Mouse (Mus musculus) midbrain, embryonic 10.5 days (tissue): ENCODE measurements around the gene Hmgb4. TPM values are rescaled to one million over a fixed set of nuclear protein-coding genes. Genes with fewer than 3 reads are reported as not detected.
A peak's percentile ranks its signal among the peaks of the same experiment; 100 is the strongest.

ENCODE experiments used
- DNase-seq: peaks from one replicate; pipeline ENCODE4 v3.0.0-alpha.2; 2017; ENCODE audit warnings: low spot score
- H3K27ac ChIP-seq: fragments of 300-500 bp; sonication (generic); replicated peaks from 2 replicates; pipeline ENCODE4 v1.5.1; 2016; ENCODE audit warnings: mild to moderate bottlenecking
- H3K27me3 ChIP-seq: fragments of 300-500 bp; sonication (generic); 2 replicates; pipeline ENCODE4 v1.6.1; 2016; ENCODE audit warnings: low read depth, mild to moderate bottlenecking; ENCODE audit not compliant: poor library complexity, severe bottlenecking
- H3K36me3 ChIP-seq: fragments of 300-500 bp; sonication (generic); 2 replicates; pipeline ENCODE4 v1.6.1; 2016; ENCODE audit warnings: mild to moderate bottlenecking, moderate library complexity
- H3K4me1 ChIP-seq: fragments of 300-500 bp; sonication (generic); 2 replicates; pipeline ENCODE4 v1.6.1; 2016
- H3K4me3 ChIP-seq: fragments of 300-500 bp; sonication (generic); 2 replicates; pipeline ENCODE4 v1.5.1; 2016; ENCODE audit warnings: mild to moderate bottlenecking, moderate library complexity
- H3K9me3 ChIP-seq: fragments of 300-500 bp; sonication (generic); replicated peaks from 2 replicates; pipeline ENCODE4 v1.6.1; 2016; ENCODE audit warnings: mild to moderate bottlenecking
- WGBS: fragments of 180-500 bp; shearing (Covaris S2); methylation state at CpG from one replicate; pipeline ENCODE4 v1.1.7; 2016; 5-methylcytosine and 5-hydroxymethylcytosine counted together
- polyA plus RNA-seq: library from polyadenylated mRNA; unstranded; fragments of >200 nt; fragmentation: Nextera tagmentation; extraction: Ambion mirVana; gene quantifications from 2 replicates; pipeline ENCODE4 v1.2.1, GENCODE M21; 2016

The Hmgb4 gene
- polyA plus RNA-seq, 1 experiment from 2014 or later, result not detected

GRCm38 (mm10) chr4:128264491-128264890 is 3.7 kb upstream of the Hmgb4 start:
- no peak for DNase-seq
- H3K4me3 ChIP-seq, result no peak overlapping the region
- 89% methylated on average over 5 of the region's 5 CpGs for WGBS

DNA sequence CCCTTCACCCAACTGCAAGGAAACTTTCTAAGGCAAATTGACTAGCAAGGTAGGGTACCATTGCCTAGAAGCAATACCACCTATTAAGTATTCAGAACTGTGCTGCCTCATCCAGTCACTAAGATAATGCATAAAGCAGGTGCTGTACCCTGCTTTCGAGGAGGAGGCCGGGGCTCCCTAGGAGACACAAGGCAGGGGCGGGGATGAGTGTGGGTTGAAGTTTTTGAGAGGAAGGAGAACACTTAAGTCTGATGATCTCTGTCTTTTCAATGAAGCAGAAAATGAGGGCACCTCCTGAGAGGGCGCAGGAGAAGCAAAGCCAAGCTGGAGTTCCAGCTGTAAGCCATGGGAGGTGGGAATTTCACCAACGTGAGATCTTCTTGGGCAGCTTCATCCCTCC is 1.5 kb downstream of the Hmgb4 start:
- Histone ChIP-seq H3K4me3 (no peak overlapping the region), H3K27ac (no peak overlapping the region), H3K4me1 (no peaks in the 10 kb centered on the region), H3K36me3 (no peaks in the 10 kb centered on the region), H3K27me3 (no peaks in the 10 kb centered on the region), H3K9me3 (no peaks in the 10 kb centered on the region)
- WGBS, result 80% methylated on average over 5 of the region's 5 CpGs
- no peak for DNase-seq

More at GRCm38 (mm10) chr4:128264491-128264890, 3.7 kb upstream of the Hmgb4 start:
- H3K36me3 ChIP-seq, result no peaks in the 10 kb centered on the region
- H3K27ac ChIP-seq, result no peak overlapping the region
- no peaks in the 10 kb centered on the region for H3K4me1 ChIP-seq
- no peaks in the 10 kb centered on the region for H3K27me3 ChIP-seq
- H3K9me3 ChIP-seq, result no peaks in the 10 kb centered on the region

DNA sequence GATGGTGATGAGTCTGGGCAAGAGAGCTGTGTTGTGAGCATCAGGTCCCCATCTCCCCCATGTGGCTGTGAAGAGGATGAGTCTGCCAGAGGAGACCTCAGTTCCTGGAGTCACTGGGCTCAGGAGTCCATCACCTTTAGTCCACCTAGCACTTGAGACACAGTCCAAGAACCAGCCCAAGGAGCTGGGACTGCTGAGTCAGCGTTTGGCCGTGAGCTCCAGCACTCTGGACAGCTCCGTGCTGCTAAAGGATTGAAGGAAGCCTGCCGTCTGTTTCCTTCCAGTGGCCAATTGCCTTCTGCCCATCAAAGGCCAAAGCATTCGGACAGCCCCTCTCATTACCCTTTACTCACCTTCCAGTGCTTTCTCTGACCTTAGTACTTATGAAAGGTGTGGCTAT is 12.1 kb downstream of the Hmgb4 start:
- H3K9me3 ChIP-seq, result no peaks in the 10 kb centered on the region
- no peaks in the 10 kb centered on the region for H3K36me3 ChIP-seq
- H3K27ac ChIP-seq, result no peak overlapping the region
- 16% methylated on average over 5 of the region's 5 CpGs for WGBS
- no peak overlapping the region for H3K4me3 ChIP-seq
- H3K27me3 ChIP-seq, result no peaks in the 10 kb centered on the region
- DNase-seq, result peak; percentile 42
- H3K4me1 ChIP-seq, result peaks cover 10% of the 10 kb centered on the region

DNA sequence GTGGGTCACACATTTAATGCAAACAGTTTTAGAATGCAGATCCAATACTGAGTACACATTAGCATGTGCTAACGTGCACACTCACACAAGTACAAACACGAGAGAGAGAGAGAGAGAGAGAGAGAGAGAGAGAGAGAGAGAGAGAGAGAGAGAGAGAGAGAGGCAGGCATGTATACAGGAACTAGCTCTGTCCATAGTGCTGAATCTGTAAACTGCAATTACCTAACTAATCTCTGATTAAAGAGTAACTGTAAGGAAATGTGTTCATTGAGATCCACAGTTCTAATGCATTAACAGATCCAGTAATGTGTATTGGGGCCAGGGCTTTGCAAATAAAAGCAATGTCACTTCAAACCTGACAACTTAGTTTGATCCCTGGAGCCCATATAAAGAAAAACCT is 15.6 kb downstream of the Hmgb4 start:
- H3K27me3 ChIP-seq, result no peaks in the 10 kb centered on the region
- WGBS, result 51% methylated on average over 2 of the region's 2 CpGs
- H3K4me3 ChIP-seq, result no peak overlapping the region
- no peak for DNase-seq
- H3K9me3 ChIP-seq, result no peaks in the 10 kb centered on the region
- peaks cover 39% of the 10 kb centered on the region for H3K4me1 ChIP-seq
- no peak overlapping the region for H3K27ac ChIP-seq
- no peaks in the 10 kb centered on the region for H3K36me3 ChIP-seq

DNA sequence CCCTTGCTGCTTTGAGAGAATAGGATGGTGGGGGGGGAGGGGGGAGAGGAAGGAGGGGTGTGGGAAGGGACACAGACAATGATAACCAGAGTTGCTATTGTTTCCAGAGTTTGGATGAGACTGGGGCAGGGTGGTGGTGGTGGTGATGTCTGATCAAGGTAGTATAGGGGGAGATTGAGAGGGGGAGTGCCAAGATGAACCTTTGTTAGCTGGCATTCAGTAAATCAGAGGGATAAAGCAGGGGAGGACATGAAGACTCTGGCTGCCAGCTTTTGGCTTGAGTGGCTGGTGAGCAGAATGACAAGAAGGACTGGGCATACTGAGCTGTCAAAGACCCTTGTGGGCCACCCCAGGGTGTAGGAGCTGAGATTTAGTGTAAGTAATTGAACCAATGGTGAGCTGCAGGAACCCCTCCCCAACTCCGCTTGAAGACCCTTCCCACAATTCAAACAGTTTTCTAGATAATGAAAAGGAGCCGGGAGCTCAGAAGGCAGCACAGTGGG is 18.9 kb downstream of the Hmgb4 start:
- no peak for DNase-seq
- peaks cover 42% of the 10 kb centered on the region for H3K4me1 ChIP-seq
- peak overlapping the region; percentile 68 for H3K27ac ChIP-seq
- 15% methylated on average over 2 of the region's 2 CpGs for WGBS
- H3K36me3 ChIP-seq, result no peaks in the 10 kb centered on the region
- 0 out of 2 replicates have a peak, but pooled peaks cover 3% of the 10 kb centered on the region for H3K27me3 ChIP-seq
- peak overlapping the region; percentile 31 for H3K4me3 ChIP-seq
- no peaks in the 10 kb centered on the region for H3K9me3 ChIP-seq

DNA sequence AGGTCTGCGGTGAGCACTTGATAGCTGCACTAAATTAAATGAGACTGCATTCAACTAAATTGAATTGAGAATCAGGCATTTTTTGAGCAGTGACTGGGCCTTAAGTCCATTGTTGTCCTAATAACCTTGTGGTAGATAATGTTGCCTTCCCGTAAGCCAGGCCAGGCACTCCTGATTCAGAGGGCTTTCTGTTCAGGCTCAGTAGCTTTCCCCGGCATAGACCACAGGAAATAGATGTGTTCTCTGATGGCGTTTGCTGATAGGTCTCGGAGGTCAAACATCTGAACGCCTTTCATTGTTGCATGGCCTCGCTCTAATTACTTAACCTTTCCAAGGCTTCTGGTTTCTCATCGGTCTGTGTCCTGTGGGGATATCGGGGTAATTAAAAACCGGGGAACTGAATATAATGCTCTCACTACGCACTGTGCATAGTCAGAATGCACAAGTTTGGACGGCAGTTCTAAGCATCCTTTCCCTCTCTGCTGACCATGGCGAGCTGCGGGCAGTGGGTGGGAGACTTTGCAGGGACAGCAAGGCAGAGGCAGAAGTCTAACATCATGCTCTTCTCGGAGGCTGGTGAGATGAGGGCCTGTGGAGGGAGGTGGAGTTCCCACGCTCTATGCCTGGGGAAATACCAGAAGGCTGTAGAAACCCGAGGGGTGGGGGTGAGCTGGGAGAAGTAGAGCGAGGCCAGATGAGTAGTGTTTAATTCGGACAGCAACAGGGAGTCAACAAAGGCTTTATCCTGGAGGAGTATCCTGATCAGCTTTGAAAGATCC is 19.5 kb downstream of the Hmgb4 start:
- H3K4me3 ChIP-seq, result peak overlapping the region; percentile 31
- DNase-seq, result peak; percentile 33
- H3K9me3 ChIP-seq, result no peaks in the 10 kb centered on the region
- peaks cover 40% of the 10 kb centered on the region for H3K4me1 ChIP-seq
- WGBS, result 17% methylated on average over 19 of the region's 19 CpGs
- H3K36me3 ChIP-seq, result no peaks in the 10 kb centered on the region
- peak overlapping the region; percentile 68 for H3K27ac ChIP-seq
- H3K27me3 ChIP-seq, result 0 out of 2 replicates have a peak, but pooled peaks cover 3% of the 10 kb centered on the region

GRCm38 (mm10) chr4:128239113-128239512 is 21.6 kb downstream of the Hmgb4 start:
- H3K27ac ChIP-seq, result no peak overlapping the region
- no peaks in the 10 kb centered on the region for H3K36me3 ChIP-seq
- peaks cover 40% of the 10 kb centered on the region for H3K4me1 ChIP-seq
- no peaks in the 10 kb centered on the region for H3K9me3 ChIP-seq
- DNase-seq, result no peak
- 55% methylated on average over 1 of the region's 1 CpGs for WGBS
- 0 out of 2 replicates have a peak, but pooled peaks cover 3% of the 10 kb centered on the region for H3K27me3 ChIP-seq
- H3K4me3 ChIP-seq, result no peak overlapping the region

DNA sequence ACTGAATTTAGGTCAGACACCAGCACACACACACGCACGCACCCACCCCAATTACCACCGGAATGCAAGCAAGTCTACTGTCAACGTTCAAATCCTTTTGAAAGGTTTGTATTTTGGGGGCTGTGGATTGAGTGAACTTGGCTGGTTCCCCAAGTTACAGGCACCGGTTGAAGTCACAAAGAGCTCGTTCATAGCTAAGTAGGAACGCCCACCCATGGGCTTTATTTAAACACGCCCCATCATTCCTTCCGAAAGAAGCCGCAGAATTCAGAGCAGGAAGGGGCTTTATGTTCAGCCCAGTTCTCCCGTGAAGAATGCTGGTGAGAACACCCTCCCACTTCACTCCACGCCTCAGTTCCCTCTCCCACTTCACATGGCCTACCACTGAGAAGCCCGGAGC is 27.3 kb downstream of the Hmgb4 start:
- WGBS, result 87% methylated on average over 13 of the region's 13 CpGs
- H3K27me3 ChIP-seq, result no peaks in the 10 kb centered on the region
- no peaks in the 10 kb centered on the region for H3K9me3 ChIP-seq
- no peak overlapping the region for H3K27ac ChIP-seq
- DNase-seq, result no peak
- H3K4me3 ChIP-seq, result no peak overlapping the region
- no peaks in the 10 kb centered on the region for H3K36me3 ChIP-seq
- peaks cover 3% of the 10 kb centered on the region; the same call in 1 of the 2 replicates for H3K4me1 ChIP-seq

- no peaks in the 10 kb centered on the region for H3K27me3 ChIP-seq
- peaks cover 16% of the 10 kb centered on the region for H3K4me1 ChIP-seq
- DNase-seq, result no peak
- no peaks in the 10 kb centered on the region for H3K9me3 ChIP-seq
- no peak overlapping the region for H3K27ac ChIP-seq
- WGBS, result 55% methylated on average over 13 of the region's 13 CpGs
- no peak overlapping the region for H3K4me3 ChIP-seq
- no peaks in the 10 kb centered on the region for H3K36me3 ChIP-seq
Observed at GRCm38 (mm10) chr4:128227377-128228316, 33.1 kb downstream of the Hmgb4 start.

DNA sequence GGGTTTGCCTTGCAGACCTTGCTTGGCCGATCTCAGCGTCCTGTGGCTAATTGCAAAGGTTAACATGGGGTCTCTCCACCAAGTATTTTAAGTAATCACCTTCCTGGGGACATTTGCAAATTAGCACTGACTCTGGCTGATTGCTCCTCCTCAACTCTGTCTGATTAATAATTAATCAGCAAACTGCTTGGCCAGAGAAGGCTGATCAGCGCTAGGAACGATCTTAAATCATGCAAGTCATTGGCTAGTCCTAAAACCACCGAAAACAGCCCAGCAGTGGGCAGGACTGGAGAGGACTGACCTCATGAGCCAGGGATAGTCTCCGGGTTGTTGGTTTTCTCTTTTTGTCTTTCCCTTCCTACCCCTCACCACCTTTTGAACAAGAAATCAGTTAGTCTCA is 36.3 kb downstream of the Hmgb4 start:
- no peaks in the 10 kb centered on the region for H3K36me3 ChIP-seq
- no peaks in the 10 kb centered on the region for H3K9me3 ChIP-seq
- no peak overlapping the region for H3K4me3 ChIP-seq
- DNase-seq, result no peak
- 80% methylated on average over 6 of the region's 6 CpGs for WGBS
- H3K4me1 ChIP-seq, result peaks cover 16% of the 10 kb centered on the region
- H3K27ac ChIP-seq, result no peak overlapping the region
- H3K27me3 ChIP-seq, result peaks cover 5% of the 10 kb centered on the region; the same call in 1 of the 2 replicates

GRCm38 (mm10) chr4:128217991-128218595 is 42.7 kb downstream of the Hmgb4 start:
- Histone ChIP-seq H3K4me3 (no peak overlapping the region), H3K27ac (no peak overlapping the region), H3K9me3 (peaks cover 6% of the 10 kb centered on the region; the same call in 1 of the 2 replicates), H3K36me3 (no peaks in the 10 kb centered on the region), H3K4me1 (peaks cover 10% of the 10 kb centered on the region), H3K27me3 (peaks cover 5% of the 10 kb centered on the region; the same call in 1 of the 2 replicates)
- WGBS, result 78% methylated on average over 13 of the region's 13 CpGs
- DNase-seq, result no peak
